Mouse (Mus musculus): Measurements from ENCODE around the gene Gm20388.
A peak's percentile ranks its signal among the peaks of the same experiment; 100 is the strongest.

The Gm20388 gene

GRCm38 (mm10) chr8:123823111-123823510, 3912.5 kb downstream of the Gm20388 start:
- no peak for DNase-seq (ENCODE audit: low read depth)

GRCm38 (mm10) chr8:123823532-123824123, 3913.0 kb downstream of the Gm20388 start:
- DNase-seq (ENCODE audit: low read depth): no peak

- peak; percentile 74 for DNase-seq (ENCODE audit: low read depth)
These were observed 3915.4 kb downstream of the Gm20388 start for GRCm38 (mm10) chr8:123826001-123826400.

GRCm38 (mm10) chr8:123826758-123827157, 3916.1 kb downstream of the Gm20388 start:
- no peak for DNase-seq (ENCODE audit: low read depth)

GRCm38 (mm10) chr8:123827523-123827922, 3916.9 kb downstream of the Gm20388 start:
- no peak for DNase-seq (ENCODE audit: low read depth)

GRCm38 (mm10) chr8:123832757-123833156, 3922.1 kb downstream of the Gm20388 start:
- DNase-seq (ENCODE audit: low read depth): peak; percentile 72

GRCm38 (mm10) chr8:123835451-123835850, 3924.8 kb downstream of the Gm20388 start:
- DNase-seq (ENCODE audit: low read depth): peak; percentile 83

GRCm38 (mm10) chr8:123836354-123836753, 3925.7 kb downstream of the Gm20388 start:
- DNase-seq (ENCODE audit: low read depth): no peak

- peak; percentile 54 for DNase-seq (ENCODE audit: low read depth)
These were observed 3927.9 kb downstream of the Gm20388 start for GRCm38 (mm10) chr8:123838496-123838895.

- DNase-seq (ENCODE audit: low read depth): no peak
These were observed 3930.1 kb downstream of the Gm20388 start for GRCm38 (mm10) chr8:123840578-123841345.

- DNase-seq (ENCODE audit: low read depth): no peak
These were observed 3931.4 kb downstream of the Gm20388 start for GRCm38 (mm10) chr8:123842086-123842485.

- no peak for DNase-seq (ENCODE audit: low read depth)
These were observed 3933.7 kb downstream of the Gm20388 start for GRCm38 (mm10) chr8:123844341-123844740.

GRCm38 (mm10) chr8:123845114-123845513, 3934.5 kb downstream of the Gm20388 start:
- DNase-seq (ENCODE audit: low read depth): no peak

GRCm38 (mm10) chr8:123845991-123846390, 3935.3 kb downstream of the Gm20388 start:
- DNase-seq (ENCODE audit: low read depth): peak; percentile 29

- DNase-seq (ENCODE audit: low read depth): peak; percentile 85
These were observed 3935.9 kb downstream of the Gm20388 start for GRCm38 (mm10) chr8:123846509-123846908.

GRCm38 (mm10) chr8:123847546-123847945, 3936.9 kb downstream of the Gm20388 start:
- no peak for DNase-seq (ENCODE audit: low read depth)

- DNase-seq (ENCODE audit: low read depth): no peak
These were observed 3938.7 kb downstream of the Gm20388 start for GRCm38 (mm10) chr8:123849352-123849751.

- no peak for DNase-seq (ENCODE audit: low read depth)
These were observed 3940.9 kb downstream of the Gm20388 start for GRCm38 (mm10) chr8:123851590-123851989.

GRCm38 (mm10) chr8:123854252-123854651, 3943.6 kb downstream of the Gm20388 start:
- DNase-seq (ENCODE audit: low read depth): no peak

GRCm38 (mm10) chr8:123854733-123855475, 3944.3 kb downstream of the Gm20388 start:
- DNase-seq (ENCODE audit: low read depth): no peak

- DNase-seq (ENCODE audit: low read depth): no peak
These were observed 3946.7 kb downstream of the Gm20388 start for GRCm38 (mm10) chr8:123857361-123857760.

GRCm38 (mm10) chr8:123858574-123858940, 3947.9 kb downstream of the Gm20388 start:
- DNase-seq (ENCODE audit: low read depth): peak; percentile 40

Measured in NIH3T3 (cell line).